Mouse (Mus musculus): ENCODE measurements around the gene Fam193a.

GRCm38 (mm10) chr5:34372141-34372540, 2.4 kb downstream of the Fam193a start:
- TF ChIP-seq ETS1 (IDR thresholded peaks at IDR 0.05; ENCODE audit: low read depth, low read length) (no peak), JUND (IDR thresholded peaks at IDR 0.05; ENCODE audit: low read depth, low read length) (no peak), MXI1 (IDR thresholded peaks at IDR 0.05; ENCODE audit: low read depth, low read length) (no peak; the same call in 1 of the 2 replicates), CTCF (IDR thresholded peaks at IDR 0.05 in 2 of 3, conservative IDR thresholded peaks at IDR 0.05 in 1 of 3; ENCODE audit: control insufficient read depth in 1 of 3, insufficient read depth in 1 of 3, low read depth in 2 of 3, low read length in 3 of 3, poor library complexity in 1 of 3, severe bottlenecking in 1 of 3) (no peak), GATA1 (IDR thresholded peaks at IDR 0.05; ENCODE audit: low read depth, low read length) (no peak), TCF12 (IDR thresholded peaks at IDR 0.05; ENCODE audit: low read depth, low read length) (no peak), TAL1 (IDR thresholded peaks at IDR 0.05; ENCODE audit: low read length) (no peak), POLR2A (IDR thresholded peaks at IDR 0.05; ENCODE audit: control insufficient read depth in 1 of 2, insufficient read depth in 1 of 2, low read depth in 1 of 2, low read length in 2 of 2, poor library complexity in 1 of 2) (no peak), USF1 (IDR thresholded peaks at IDR 0.05; ENCODE audit: low read depth, low read length) (no peak), UBTF (IDR thresholded peaks at IDR 0.05; ENCODE audit: borderline replicate concordance, insufficient read depth, low read depth, low read length) (no peak), MEF2A (IDR thresholded peaks at IDR 0.05; ENCODE audit: extremely low read depth, insufficient replicate concordance, low read depth, low read length, poor library complexity, severe bottlenecking) (no peak), ZNF384 (IDR thresholded peaks at IDR 0.05; ENCODE audit: low read depth, low read length) (no peak)

Data from MEL (cell line).